Mouse (Mus musculus) cerebellum, postnatal 4 days (tissue): ENCODE measurements around the gene Tubb3.
"Not testable (repeated sequence)": the region's sequence is repeated elsewhere in the genome, so short reads cannot be mapped to it uniquely, and the experiment has no call there.

ENCODE experiments used
- DNase-seq, 2 experiments: peaks; one replicate each; pipeline ENCODE4 v3.0.0; 2022; ENCODE audit warnings: low spot score in 2 of 2, mixed read lengths in 1 of 2

The Tubb3 gene

DNA sequence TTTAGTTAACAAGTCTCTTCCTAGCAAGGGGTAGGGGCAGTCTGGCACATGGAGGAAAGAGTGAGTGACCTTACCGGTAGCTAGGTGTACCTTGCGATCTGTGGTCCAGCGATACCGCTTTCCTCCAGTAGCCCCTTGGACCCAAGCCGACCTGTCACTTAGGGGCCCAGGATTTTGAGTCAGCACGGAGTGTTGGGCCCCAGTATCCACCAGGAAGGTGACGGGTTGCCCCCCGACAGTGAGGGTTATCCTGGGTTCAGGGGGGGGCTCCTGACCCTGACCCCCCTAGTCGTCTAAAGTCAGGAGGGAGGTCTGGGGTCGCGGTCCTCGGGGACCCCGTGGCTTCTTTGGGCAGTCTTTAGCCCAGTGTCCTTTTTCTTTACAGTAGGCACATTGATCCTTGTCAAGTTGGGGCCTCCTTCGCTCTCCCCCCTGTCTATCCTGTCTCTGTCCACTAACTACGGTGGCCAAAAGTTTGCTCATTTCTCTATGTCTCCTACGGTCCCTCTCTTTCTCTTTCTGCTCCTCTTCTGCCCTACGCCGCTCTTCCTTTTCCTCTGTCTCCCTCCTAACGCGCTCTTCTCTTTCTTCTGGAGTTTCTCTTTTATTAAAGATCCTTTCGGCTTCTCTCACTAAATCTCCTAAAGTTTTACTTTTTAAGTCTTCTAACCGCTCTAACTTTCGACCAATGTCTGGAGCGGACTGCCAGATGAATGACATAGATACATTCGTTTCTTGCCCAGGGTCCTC lies 20.6 kb downstream of the Tubb3 start:
- DNase-seq: no peak

- no peak for DNase-seq
These were observed 21.2 kb downstream of the Tubb3 start for GRCm38 (mm10) chr8:123432381-123432780.

DNA sequence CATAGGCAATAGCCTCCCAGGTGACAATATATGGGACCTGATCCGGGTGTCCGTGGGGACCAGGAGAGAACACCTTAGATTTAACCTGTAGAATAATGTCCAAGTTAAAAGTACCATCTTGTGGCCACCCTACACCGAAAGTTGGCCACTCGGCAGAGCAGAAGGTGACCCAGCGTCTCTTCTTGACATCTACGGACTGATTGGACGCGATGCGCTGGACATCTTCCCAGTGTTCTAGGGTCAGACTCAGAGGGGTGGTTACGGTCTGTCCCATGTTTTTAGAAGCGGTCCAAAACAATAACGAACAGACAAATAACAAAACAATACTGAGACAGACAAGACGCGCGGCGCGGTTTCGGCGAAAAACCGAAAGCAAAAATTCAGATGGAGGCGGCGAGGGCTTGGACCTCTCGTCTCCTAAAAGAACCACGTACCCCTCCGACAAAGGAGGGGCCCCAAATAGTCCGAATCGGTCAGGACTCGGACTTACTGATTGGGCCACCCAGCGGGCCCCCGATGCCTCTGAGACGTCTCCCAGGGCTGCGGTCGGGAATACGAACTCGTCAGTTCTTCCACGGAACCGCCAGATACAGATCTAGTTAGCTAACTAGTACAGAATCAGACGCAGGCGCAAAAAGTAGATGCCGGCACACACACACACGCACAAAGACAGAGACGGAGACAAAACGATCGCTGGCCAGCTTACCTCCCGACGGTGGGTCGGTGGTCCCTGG lies 22.2 kb downstream of the Tubb3 start:
- DNase-seq: not testable (repeated sequence)

GRCm38 (mm10) chr8:123441788-123442187 lies 30.6 kb downstream of the Tubb3 start:
- DNase-seq: no peak

DNA sequence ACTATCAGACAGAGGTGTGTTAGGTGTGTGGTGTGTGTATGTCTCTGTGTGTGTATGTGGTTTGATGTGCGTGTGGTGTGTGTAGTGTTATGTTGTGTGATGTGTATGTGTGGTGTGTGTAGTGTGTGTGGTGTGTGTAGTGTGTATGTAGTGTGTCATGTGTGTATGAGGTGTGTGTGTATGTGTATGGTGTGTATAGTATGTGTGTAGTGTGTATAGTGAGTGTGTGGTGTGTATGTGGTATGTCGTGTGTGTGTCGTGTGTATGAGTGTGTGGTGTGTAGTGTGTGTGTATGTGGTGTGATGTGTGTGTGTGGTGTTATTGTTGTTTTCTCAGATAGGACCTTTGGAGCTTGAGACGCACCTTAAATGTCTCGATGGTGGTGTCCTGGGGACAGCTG lies 31.1 kb downstream of the Tubb3 start:
- DNase-seq: no peak

DNA sequence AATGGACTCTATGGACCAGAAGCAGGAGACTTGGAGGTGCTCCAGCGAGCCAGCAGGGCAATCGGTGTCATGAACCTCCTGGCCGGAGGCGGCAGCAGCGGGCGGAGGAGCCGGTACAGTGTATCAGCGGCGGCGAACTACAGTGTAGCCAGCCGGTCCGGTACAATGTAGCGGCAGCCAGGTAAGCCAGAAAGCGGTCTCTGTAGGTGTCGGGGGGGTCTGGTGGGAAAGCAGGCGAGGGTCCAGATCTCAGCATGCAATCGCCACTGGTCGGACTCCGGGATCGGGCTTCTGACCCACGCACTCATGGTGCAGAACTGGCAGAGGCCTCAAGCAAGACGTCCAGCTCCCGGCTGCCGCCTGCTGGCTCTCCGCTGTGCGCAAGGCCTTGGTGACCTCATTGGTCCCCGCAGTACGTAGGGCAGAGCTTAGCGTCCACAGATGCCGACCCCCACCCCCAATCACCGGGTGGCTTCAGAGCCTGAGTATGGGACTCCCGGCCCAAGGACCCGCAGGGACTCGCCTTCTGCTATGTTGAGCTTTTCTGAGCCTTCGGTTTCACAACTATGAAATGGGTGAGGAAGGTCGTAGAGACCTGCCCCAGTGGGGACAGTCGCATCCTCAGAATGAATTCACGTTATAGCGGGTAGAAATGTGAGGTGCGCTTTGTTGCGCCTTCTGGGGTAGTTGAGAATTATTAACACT lies 31.8 kb downstream of the Tubb3 start:
- DNase-seq: peak; percentile 90 to 95

DNA sequence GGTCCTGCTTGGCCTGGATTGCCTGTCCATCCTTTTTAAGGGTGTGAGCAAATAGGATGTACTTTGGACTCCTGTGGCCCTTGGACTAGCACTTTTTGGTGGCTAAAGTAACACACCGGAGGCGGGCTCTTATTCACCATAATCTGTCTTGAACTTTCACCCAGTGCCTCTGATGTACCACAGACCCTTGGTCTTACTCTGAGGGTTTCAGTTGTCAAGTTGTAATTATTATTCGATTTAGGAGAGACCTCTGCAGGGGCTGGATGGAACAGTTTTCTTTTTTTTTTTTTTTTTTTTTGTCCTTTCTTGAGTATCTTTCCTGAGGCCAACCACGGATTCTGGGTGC lies 32.3 kb downstream of the Tubb3 start:
- DNase-seq: no peak

GRCm38 (mm10) chr8:123444131-123444530 lies 32.9 kb downstream of the Tubb3 start:
- no peak for DNase-seq

- DNase-seq: no peak
These were observed 34.8 kb downstream of the Tubb3 start for GRCm38 (mm10) chr8:123445981-123446380.

- DNase-seq: no peak
These were observed 35.6 kb downstream of the Tubb3 start for GRCm38 (mm10) chr8:123446799-123447198.

DNA sequence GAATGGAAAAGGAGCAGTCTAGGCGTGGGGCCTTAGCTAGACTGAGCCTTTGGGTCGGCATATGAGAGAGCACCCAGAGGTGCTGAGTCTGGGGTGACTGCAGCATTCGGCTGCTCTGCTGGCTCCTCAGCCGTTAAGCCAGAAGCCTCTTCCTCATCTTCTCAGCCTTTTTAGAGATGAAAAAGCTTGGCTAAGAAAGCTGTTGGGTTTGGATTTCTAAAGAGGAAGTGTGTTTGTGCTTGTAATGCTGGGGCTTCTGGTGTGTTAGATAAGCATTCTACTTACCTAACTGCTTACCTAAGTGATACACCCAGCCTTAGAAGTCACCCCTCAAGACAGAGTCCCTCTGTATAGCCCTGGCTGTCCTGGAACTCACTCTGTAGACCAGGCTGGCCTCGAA lies 39.6 kb downstream of the Tubb3 start:
- no peak for DNase-seq

DNA sequence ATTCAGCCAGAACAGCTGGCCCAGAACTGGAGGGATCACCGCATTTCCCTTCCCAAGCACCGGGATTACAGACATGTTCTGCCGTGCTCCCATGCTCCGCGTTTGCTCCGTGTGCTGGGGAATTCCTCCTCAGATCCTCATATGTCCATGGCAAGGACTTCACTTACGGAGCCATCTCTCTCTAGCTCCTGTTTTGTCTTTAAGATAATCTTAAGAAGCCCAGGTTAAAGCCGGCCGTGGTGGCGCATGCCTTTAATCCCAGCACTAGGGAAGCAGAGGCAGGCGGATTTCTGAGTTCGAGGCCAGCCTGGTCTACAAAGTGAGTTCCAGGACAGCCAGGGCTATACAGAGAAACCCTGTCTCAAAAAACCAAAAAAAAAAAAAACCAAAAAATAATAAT lies 40.5 kb downstream of the Tubb3 start:
- not testable (repeated sequence) for DNase-seq

GRCm38 (mm10) chr8:123452149-123452548 lies 40.9 kb downstream of the Tubb3 start:
- no peak for DNase-seq

DNA sequence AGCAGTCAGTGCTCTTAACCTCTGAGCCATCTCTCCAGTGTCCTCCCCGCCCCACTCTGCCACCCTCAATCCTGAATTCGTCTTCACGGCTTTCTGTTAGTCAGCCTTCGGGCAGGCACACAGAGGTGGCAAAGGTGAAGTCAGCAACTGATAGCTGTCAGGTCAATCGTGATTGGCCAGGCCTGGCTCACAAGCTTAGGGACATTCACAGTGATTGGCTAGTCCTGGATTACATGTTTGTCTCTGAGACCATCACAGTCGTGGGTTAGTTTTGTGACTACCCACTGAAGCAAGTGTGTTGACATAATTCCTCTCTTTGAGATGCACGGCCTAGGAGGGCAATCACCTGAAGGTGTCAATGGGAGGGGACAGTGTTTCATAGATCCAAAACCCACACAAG lies 42.1 kb downstream of the Tubb3 start:
- DNase-seq: no peak

DNA sequence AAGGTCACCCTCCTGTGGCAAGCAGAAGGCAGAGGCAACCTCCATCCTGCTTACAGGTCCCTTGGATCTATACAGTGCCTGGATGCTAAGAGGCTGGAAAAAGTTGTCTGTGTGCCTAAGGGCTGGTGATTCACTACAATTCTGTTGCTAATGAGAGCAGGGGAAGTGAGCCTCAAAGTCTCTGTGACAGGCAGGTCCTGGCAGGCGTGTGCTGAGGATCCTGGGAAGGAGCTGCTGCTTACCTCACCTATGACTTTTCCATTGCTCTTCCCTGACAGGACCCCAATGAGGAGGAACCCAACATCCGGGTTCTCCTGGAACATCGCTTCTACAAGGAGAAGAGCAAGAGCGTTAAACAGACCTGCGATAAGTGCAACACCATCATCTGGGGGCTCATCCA lies 42.7 kb downstream of the Tubb3 start:
- no peak for DNase-seq

- DNase-seq: no peak
These were observed 43.3 kb downstream of the Tubb3 start for GRCm38 (mm10) chr8:123454559-123454958.

- DNase-seq: no peak
These were observed 52.4 kb downstream of the Tubb3 start for GRCm38 (mm10) chr8:123463651-123464050.

GRCm38 (mm10) chr8:123467476-123467875 lies 56.3 kb downstream of the Tubb3 start:
- DNase-seq: no peak
